Mouse (Mus musculus): Measurements from ENCODE around the gene Hoxc12.

The Hoxc12 gene

DNA sequence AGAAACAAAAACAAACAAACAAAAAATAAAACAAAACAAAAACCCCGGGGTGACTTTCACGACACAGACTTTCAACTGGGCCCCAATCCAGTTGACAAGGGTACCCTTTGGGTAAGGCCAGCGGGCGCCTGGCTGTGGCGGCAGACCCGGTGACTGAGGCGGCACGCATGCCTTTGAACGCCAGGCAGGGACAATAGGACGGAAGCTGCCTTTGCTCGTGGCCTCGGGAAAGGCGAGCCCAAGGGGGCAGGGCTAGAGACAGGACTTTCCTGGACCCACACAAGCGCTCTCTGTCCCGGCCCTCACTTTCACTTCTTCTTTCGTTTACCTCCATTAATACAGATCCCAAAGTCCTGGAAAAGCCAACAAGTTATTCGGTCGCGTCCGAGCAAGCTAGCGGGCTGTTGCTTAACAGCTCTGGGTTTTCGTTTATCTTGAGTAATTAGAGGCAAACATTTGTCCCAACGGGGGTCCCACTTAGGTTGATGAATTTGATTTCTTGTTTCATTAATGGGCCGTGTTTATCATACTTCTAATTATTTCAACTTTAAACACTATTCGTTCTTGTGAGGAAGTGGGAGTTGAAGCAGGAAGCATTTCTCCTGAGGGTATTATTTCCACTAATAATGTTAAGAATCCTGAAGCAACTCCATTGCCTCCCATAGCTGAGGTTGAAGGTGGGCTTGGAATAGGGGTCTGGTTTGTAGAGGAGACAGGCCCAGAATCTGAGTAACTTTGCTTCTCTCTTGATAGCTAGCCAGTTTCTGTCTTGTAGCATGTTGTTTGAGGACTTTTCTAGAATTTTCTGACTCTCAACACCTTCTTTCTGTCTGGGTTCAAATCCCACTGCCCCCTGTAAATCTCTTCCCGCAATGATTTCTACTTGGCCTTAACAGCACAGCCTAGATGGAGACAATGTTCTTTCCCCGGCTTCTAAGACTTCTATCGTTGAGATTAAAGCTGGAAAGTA is 27.4 kb downstream of the Hoxc12 start:
- in situ Hi-C loops (cut with MboI; ENCODE audit: low sequenced_read_pairs), result no loop called here

DNA sequence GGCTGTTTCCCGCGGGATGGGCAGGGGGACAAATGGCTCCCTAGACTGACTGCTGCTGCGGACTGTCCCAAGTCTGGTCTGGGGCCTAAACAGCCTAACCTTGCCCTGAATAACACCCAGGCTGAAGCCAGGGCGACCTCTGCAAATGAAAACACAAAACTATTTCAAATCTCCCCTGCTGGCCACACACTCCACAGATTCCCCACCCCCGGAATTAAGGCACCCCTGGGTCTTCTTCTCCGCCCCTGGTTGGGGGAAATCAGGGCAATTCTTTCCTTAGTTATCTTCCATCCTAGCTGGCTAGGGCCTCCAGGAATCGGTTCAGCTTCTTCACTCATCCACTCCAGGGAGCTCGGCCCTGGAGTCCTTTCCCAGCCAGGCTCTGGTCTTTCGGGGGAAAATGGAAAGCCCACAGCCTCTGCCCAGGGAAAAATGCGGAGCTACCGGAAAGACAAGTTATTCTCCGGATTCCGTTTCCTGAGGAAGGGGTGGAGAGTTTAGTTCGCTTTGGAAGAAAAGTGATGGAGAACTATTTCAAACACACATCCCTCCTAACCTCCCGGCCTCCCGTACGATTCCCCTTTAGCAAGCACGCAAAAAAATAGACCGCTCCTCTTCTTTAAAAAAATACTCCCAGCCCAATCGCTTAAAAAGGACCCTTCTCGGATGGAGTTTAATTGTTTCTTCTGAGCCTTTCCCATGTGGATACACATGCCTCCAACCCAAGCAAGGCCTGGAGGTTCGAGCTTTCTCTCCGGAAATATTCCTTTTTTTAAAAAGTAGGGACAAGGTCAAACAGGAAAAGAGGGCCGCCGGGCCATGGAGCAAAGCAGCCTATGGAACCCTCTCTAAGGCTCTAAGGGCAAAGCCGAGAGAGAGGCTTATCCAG is 28.7 kb downstream of the Hoxc12 start:
- in situ Hi-C loops (cut with MboI; ENCODE audit: low sequenced_read_pairs), result no loop called here

DNA sequence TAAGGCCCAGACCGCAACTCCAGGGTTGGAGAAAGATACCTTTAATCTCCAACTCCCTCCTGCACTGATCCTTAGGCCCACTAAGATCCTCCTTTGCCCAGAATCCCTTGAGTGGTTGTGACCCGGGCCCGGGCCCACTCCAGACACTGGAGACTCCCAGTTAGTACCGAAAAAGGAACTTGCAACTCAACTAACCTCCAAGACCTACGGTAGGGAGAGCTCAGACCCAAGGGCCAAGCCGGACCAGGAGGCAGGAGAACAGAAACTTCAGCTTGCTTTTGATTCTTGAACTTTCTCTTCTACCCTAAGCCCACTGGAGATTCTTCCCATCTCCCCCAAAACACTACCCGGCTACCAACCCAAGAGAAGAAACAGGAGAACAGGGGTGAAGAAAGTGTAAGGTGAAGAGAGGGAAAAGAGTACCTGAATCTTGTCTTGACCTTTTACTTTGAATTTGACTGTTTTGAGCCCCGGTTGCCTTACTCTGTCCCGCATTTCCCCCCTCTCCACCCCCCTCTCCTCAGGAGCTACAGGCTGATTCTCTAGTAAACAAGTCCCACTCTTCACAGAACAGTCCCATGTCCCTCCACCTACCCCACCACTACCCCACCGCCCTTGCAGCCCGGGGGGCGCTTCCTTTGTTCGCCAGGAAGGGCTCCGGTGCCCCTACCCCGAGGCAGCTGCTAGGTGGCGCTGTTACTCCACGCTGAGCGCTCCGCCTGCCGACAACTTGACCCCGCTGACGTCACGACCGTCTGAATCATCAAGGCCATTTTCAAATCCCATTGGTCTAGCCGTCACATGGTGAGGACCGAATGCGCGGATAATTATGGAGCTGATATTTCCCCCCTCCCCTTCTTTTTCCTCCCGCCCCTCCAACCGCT is 29.6 kb downstream of the Hoxc12 start:
- in situ Hi-C loops (cut with MboI; ENCODE audit: low sequenced_read_pairs), result no loop called here

DNA sequence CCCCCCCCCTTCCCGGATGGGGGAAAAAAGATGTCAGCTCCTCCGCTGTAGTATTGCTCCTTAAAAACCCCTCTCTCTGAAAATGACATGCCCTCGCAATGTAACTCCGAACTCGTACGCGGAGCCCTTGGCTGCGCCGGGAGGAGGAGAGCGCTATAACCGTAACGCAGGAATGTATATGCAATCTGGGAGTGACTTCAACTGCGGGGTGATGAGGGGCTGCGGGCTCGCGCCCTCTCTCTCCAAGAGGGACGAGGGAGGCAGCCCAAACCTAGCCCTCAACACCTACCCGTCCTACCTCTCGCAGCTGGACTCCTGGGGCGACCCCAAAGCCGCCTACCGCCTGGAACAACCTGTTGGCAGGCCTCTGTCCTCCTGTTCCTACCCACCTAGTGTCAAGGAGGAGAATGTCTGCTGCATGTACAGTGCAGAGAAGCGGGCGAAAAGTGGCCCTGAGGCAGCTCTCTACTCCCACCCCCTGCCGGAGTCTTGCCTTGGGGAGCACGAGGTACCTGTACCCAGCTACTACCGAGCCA is 30.3 kb downstream of the Hoxc12 start, which contains the start of gene Hoxc10:
TSS of gene Hoxc10 (plus strand) at position 21 of the 536 bp plus-strand sequence.
- in situ Hi-C loops (cut with MboI; ENCODE audit: low sequenced_read_pairs), result no loop called here

DNA sequence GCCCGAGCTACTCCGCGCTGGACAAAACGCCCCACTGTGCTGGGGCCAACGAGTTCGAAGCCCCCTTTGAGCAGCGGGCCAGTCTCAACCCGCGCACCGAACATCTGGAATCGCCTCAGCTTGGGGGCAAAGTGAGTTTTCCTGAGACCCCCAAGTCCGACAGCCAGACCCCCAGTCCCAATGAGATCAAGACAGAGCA is 30.7 kb downstream of the Hoxc12 start, which contains the start of gene Hoxc5:
TSS of gene Hoxc5 (plus strand) at position 132 of the 199 bp plus-strand sequence.
- in situ Hi-C loops (cut with MboI; ENCODE audit: low sequenced_read_pairs), result no loop called here

DNA sequence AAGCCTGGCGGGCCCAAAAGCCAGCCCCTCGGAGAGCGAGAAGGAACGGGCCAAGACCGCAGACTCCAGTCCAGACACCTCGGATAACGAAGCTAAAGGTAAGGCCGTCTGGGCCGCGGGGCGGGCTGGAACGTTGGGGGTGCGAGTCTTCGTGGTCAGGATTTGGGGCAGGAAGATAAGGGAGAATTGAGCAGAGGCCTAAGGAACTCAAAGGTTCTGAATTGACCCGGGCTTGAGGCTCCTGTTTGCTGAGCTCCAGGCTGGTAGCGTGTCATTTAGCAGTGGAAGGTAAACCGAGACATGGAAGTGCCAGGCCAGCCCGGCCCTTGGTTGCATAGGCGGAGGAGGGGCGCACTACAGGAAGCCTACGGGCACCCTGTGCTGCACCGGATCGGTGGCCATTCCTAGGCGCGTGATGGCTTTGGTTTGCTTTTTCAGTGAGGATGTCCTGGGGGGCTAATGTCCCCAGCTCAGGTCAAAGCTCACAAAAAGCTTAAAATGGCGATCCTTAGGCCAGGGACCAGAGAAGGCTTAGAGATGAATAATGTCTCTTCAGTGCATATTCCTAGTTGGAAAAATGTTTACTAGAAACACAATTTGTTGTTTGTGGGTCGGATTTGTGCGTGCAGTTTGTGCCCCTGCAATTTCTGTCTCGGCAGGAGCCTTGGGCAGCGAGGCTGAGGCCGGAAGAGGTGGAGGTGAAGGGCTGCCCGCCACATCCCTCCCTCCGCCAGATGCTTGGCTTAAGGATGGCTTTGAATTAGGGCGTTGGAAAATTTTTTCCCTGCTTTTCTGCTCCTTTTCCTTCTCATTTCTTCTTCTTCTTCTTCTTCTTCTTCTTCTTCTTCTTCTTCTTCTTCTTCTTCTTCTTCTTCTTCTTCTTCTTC is 31.2 kb downstream of the Hoxc12 start:
- in situ Hi-C loops (cut with MboI; ENCODE audit: low sequenced_read_pairs), result no loop called here

DNA sequence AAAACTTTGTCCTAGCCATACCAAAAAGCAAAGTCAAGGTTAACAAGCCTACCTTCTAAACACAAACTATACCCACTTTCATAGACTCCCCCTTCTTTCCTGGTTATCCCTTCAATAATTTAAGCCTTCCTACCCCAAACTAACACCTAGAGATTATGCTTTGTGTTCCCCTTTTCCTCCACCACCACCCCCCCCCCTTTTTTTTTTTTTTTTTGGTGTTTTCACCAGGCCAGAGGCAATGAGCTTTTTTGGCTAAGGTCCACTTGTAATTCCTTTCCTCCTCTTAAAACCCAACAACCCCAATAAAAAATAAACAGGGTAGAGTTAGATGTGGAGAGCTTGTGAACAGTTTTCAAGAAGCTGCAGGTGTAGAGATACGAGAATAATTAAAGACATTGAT is 32.7 kb downstream of the Hoxc12 start:
- in situ Hi-C loops (cut with MboI; ENCODE audit: low sequenced_read_pairs), result no loop called here

DNA sequence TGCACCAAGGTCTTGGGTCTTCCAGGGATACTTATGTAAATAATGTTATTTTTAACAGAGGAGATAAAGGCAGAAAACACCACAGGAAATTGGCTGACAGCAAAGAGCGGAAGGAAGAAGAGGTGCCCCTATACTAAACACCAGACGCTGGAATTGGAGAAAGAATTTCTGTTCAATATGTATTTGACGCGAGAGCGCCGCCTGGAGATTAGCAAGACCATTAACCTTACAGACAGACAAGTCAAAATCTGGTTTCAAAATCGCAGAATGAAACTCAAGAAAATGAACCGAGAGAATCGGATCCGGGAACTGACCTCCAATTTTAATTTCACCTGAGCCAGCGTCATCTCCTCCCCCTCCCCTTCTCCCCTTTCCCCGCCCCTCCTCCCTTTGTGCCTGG is 34.2 kb downstream of the Hoxc12 start:
- in situ Hi-C loops (cut with MboI; ENCODE audit: low sequenced_read_pairs), result no loop called here

DNA sequence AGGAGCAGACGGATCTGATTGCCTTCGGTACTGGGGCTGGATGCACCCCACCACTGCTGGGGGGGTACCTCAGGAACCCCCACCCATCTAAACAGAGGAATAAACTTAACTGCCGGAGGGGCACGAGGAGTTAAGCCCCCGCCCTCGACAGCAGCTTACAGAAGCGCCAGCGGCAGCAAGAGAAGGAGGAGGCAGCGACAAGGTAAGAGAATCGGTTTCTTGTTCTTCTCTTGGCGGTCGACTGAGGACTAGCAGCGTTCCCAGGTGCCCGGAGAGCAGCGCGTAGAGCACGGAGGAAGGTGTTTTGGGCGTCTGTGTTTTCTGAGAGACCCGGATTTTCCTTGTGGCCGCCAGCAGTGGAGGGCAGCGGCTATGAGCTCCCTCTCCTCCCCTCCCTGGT is 35.7 kb downstream of the Hoxc12 start:
- in situ Hi-C loops (cut with MboI; ENCODE audit: low sequenced_read_pairs), result no loop called here

DNA sequence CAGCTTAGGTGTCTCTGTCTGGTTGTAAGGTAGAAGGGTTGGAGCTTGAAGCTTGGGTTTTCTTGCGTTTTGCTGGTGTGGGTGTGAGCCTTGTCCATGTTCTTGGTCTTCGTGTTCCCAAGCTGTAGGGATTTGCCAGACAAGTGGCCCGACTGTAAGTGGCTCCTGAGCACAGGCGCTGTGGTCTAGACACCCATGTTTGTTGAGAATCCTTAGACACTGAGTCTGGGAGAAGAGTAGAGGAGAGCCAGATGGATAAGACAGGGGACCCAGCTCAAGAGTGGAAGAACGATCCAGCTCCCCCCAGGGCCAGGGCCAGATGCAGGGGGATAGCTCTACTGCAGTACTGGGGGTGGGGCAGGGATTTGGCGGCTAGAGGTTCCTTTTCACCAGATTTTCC is 36.2 kb downstream of the Hoxc12 start:
- in situ Hi-C loops (cut with MboI; ENCODE audit: low sequenced_read_pairs), result no loop called here

DNA sequence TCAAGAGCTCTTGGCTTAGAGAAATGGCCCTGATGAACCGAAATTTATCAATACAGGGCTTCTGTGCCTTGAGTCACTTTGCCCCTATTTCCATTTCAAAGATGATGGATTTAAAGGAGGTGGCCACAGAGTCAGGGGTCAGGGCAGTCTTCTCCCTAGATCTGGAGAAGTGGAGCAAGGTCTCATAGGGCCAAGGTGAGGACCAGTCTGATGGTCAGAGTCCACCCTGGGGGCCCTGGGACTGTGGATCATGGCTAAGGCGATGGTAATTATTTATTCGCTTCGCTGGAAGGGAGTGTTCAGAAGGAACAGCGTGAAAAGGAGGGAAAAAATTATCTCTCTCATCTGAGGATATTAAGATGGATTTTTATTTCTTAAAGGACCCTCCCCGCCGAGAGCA is 38.5 kb downstream of the Hoxc12 start:
- in situ Hi-C loops (cut with MboI; ENCODE audit: low sequenced_read_pairs), result loop anchor here (25.0 kb wide), 1 partner anchor 337 kb away; the partner anchor contains the start of gene Gpr84

DNA sequence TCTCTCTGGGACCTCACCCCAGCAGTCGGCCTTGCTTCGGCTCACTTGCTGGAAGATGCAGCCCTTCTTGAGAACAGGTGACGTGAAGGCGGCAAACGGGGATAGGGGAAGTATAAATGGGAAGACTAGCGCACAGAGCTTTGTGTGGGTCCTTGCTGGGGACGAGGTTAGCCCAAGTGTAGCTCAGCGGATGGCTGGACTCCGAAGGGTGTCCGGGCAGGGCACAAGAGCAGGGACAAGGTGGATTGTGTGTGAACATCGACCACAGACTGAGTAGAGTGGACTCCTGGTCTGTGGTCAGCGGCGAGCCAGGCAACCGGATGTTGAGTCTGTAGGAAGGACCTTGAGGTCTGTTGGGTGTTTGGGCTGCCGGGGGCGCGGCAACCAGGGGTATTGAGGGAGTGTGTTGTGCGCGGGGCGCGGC is 39.1 kb downstream of the Hoxc12 start:
- in situ Hi-C loops (cut with MboI; ENCODE audit: low sequenced_read_pairs), result loop anchor here (25.0 kb wide), 1 partner anchor 337 kb away; the partner anchor contains the start of gene Gpr84

DNA sequence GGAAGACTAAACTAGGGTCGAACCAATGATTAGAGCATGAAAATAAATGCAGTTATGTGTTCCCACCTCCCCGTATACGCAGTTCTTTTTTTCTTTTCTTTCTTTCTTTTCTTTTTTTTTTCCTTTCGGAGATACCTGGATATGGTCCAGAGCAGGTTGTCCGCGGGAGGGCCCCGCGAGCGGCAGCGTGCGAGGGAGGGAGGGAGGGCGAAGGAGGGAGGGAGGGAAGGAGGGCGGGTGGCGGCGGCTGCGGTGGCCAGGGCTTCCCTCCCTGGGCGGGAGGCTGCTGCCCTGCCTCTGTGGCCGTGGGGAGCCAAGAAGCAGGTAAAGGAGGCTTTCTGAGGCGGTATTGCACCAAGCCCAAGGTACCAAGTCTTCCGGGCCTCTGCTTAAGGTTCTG is 39.6 kb downstream of the Hoxc12 start, which contains the start of gene Hoxc9:
TSS of gene Hoxc9 (plus strand) at position 269 of the 400 bp plus-strand sequence.
- in situ Hi-C loops (cut with MboI; ENCODE audit: low sequenced_read_pairs), result loop anchor here (25.0 kb wide), 1 partner anchor 336 kb away; the partner anchor contains the start of gene Gpr84

DNA sequence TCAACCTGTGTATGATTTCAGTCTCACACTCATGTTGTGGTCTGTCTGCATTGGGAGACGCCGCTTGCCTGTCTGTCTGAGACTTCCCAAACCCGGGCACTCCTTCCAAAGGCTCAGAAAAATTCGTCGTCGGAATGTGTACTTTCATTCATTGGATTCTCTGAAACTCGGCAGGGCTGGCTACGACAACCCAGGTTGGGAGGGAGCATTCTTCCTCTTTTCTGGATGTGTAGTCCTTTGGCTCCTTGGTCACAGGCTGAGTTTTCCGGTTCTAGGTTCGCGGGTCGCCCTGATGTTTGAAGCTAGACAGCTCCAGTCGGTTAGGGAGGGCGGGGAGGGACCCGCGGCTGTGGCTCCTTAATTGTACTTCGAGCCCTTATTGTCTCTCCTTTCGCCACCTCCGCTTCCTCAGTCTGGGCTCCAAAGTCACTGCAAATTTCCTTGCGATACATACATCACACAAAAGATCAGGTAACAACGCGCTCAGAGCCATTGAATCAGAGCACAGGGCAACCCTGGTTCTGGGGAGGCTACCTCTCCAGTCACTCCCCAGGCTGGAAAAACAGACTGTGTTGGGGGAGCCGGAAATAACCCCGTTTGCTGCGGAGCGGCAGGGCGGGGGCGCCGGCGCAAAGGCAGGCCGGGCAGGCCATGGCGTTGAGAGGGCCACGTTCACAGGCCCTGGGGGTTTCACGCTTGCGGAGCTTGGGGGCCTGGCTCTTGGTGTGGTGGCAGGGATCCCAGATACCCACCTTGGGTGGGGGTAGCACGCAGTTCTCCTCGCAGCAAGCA is 40.3 kb downstream of the Hoxc12 start:
- in situ Hi-C loops (cut with MboI; ENCODE audit: low sequenced_read_pairs), result loop anchor here (25.0 kb wide), 1 partner anchor 335 kb away; the partner anchor contains the start of gene Gpr84

DNA sequence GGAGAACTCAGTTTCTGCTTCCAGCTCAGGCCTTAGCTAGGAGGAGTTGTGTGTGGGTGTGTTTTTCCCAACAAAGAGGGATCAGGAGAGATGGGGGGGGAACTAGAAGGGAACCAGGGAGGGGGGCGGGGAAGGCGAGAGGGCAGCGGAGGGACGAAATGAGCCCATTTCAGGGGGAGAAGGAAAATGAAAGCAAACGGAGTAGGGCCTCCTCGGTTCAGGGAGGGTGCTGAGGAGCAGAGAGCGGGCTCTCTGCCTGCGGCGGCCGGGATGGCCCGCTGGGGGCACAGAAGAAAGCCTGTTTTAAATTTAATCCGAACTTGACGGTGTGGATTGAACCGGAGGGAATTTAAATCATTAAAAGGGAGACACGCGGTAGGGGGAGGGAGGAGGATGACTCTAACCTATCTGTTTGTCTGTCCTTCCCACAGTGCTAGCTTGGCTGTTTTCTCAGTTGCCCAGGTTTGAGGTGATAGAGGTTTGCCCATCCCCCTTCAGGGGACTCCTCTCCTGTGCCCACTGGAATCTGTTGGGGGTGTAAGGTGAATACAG is 40.9 kb downstream of the Hoxc12 start:
- in situ Hi-C loops (cut with MboI; ENCODE audit: low sequenced_read_pairs), result loop anchor here (25.0 kb wide), 1 partner anchor 335 kb away; the partner anchor contains the start of gene Gpr84

DNA sequence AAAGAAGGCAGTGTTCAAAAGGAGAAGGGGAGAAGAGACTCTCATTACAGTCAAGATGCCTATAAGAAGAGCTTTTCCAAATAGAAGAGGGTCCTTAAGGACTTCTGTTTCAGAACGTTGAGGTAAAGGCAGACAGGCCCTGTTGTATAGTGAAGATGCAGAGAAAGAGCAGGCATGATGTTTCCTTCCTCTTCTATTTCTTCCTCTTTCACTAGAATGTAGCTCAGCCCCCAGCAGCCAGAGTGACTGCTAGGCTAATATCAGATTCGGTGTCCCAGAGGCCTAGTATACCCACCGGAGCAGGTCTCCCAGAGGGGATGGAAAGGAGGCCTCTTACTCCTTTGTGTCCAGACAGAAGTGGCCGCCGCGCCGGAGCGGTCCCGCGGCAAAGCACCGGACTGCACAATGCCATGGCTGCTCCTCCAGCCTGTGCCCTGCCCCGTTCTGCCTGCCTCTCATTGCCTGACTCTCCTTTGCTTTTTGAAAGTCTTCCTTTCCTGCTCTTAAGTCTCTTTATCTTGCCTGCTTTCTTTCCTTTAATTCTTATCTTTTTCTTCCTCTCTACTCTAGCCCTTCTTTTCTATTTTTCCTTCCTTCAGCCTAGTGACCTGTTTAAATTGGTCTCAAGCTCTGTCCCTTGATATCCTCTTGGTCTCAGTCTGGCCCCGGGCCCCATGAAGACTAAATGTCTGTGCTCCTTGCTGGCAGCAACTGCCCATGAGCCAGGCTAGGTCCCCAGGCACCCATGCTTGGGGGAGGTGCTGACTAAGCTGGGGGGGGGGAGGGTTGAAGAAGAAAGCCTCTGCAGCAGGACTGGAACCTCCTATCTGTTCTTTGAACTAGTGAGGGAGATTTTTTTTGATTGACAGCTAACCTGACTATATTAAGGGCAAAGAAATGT is 42.3 kb downstream of the Hoxc12 start:
- in situ Hi-C loops (cut with MboI; ENCODE audit: low sequenced_read_pairs), result loop anchor here (25.0 kb wide), 1 partner anchor 333 kb away; the partner anchor contains the start of gene Gpr84

DNA sequence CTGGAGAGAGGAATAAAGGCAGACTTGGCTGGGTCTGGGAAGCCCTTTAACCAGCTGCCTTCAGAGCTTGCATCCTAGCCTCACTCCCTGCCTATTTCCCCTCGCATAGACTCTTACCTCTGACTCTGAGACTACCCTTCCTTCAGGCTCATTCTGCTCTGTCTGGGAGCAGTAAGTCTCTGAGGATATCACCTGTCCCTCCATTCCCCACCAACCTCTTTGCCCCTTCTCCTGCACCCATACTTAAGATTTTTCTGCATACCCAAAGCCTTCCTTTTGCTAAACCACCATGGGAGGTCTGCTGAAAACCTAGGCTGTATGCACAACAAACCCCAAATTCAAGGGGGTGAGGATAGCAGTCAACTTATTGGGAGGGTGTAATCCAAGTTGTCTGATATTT is 43.4 kb downstream of the Hoxc12 start:
- in situ Hi-C loops (cut with MboI; ENCODE audit: low sequenced_read_pairs), result loop anchor here (25.0 kb wide), 1 partner anchor 332 kb away; the partner anchor contains the start of gene Gpr84

Measured in CH12F3 (cell line).